Mouse (Mus musculus) lung, postnatal 0 days (tissue): ENCODE measurements around the gene Tagln.

Experiments
- CTCF ChIP-seq: IDR thresholded peaks from 2 replicates; pipeline ENCODE4 v1.5.1; 2016; ENCODE audit warnings: antibody characterized with exemption, mild to moderate bottlenecking
- EP300 ChIP-seq: IDR thresholded peaks from 2 replicates; pipeline ENCODE4 v1.6.1; 2016; ENCODE audit warnings: antibody characterized with exemption, mild to moderate bottlenecking, control low read depth

GRCm38 (mm10) chr9:45952890-45953289 lies 17.0 kb upstream of the Tagln start:
- TF ChIP-seq CTCF (no peak), EP300 (no peak)
